ENCODE assay signal across 16 mouse cellular contexts in genomic region chr15:58731346-58731745, GRCm38 (mm10).
DNase-seq lines count a peak whose midpoint lies in the region; ATAC-seq and TF ChIP-seq lines count a peak whose summit lies in the region.
"Had no signal": no experiment of that assay in that cellular context is flagged by ENCODE, and none has a peak within 500 bp of the region (broad histone marks: within the 10 kb centered on the region; RNA-seq: fewer than 3 reads in every experiment).

No protein-coding gene starts in this region.

- no peak for TF ChIP-seq CTCF in hindbrain, postnatal 0 days (IDR thresholded peaks at IDR 0.05; ENCODE audit: low read depth)

- peak overlapping the region; percentile 49; the same call in 1 of the 2 replicates for H3K27ac ChIP-seq in hindbrain, embryonic 13.5 days
- no peak overlapping the region; the same call in 1 of the 2 replicates for H3K27ac ChIP-seq in hindbrain, postnatal 0 days
- H3K27ac ChIP-seq in midbrain, embryonic 14.5 days (replicated peaks; ENCODE audit: low read depth, low read length), result no peak overlapping the region
- no peak overlapping the region for H3K27ac ChIP-seq in midbrain, embryonic 11.5 days (ENCODE audit: low read depth, low read length)
- H3K27ac ChIP-seq in neural tube, embryonic 14.5 days (ENCODE audit: low read depth, low read length), result peak overlapping the region; percentile 44
- H3K27ac ChIP-seq: forebrain, embryonic 15.5 days had no signal

- H3K9ac ChIP-seq in hindbrain, embryonic 13.5 days, result no peak overlapping the region
- H3K9ac ChIP-seq in hindbrain, postnatal 0 days (replicated peaks; ENCODE audit: low read length), result no peak overlapping the region
- H3K9ac ChIP-seq in midbrain, embryonic 14.5 days (replicated peaks; ENCODE audit: low read length), result no peak overlapping the region
- H3K9ac ChIP-seq in midbrain, embryonic 11.5 days (ENCODE audit: low read length), result no peak overlapping the region
- no peak overlapping the region for H3K9ac ChIP-seq in neural tube, embryonic 14.5 days (replicated peaks; ENCODE audit: low read depth, low read length)
- H3K9ac ChIP-seq: embryonic facial prominence, embryonic 12.5 days; forebrain, embryonic 15.5 days had no signal

- H3K9me3 ChIP-seq in hindbrain, embryonic 13.5 days, result no peaks in the 10 kb centered on the region
- H3K9me3 ChIP-seq in hindbrain, postnatal 0 days (ENCODE audit: low read length), result no peaks in the 10 kb centered on the region
- no peaks in the 10 kb centered on the region for H3K9me3 ChIP-seq in midbrain, embryonic 14.5 days (ENCODE audit: control insufficient read depth, low read length)
- H3K9me3 ChIP-seq in midbrain, embryonic 11.5 days (ENCODE audit: control insufficient read depth, low read length), result no peaks in the 10 kb centered on the region
- no peaks in the 10 kb centered on the region for H3K9me3 ChIP-seq in neural tube, embryonic 14.5 days (ENCODE audit: control insufficient read depth, low read length)
- H3K9me3 ChIP-seq: embryonic facial prominence, embryonic 12.5 days; forebrain, embryonic 15.5 days; heart, embryonic 10.5 days had no signal

- no peaks in the 10 kb centered on the region for H3K27me3 ChIP-seq in hindbrain, embryonic 13.5 days
- H3K27me3 ChIP-seq in hindbrain, postnatal 0 days (ENCODE audit: insufficient read depth, low read length), result no peaks in the 10 kb centered on the region
- no peaks in the 10 kb centered on the region for H3K27me3 ChIP-seq in midbrain, embryonic 14.5 days (ENCODE audit: control insufficient read depth, insufficient read depth, low read length)
- H3K27me3 ChIP-seq in midbrain, embryonic 11.5 days (ENCODE audit: control insufficient read depth, insufficient read depth, low read length), result no peaks in the 10 kb centered on the region
- no peaks in the 10 kb centered on the region for H3K27me3 ChIP-seq in neural tube, embryonic 14.5 days (ENCODE audit: control insufficient read depth, insufficient read depth, low read length)
- H3K27me3 ChIP-seq: embryonic facial prominence, embryonic 12.5 days; forebrain, embryonic 15.5 days had no signal

- DNase-seq in hindbrain, postnatal 0 days (ENCODE audit: low spot score), result no peak
- DNase-seq in midbrain, embryonic 14.5 days, result no peak
- no peak for DNase-seq in midbrain, embryonic 11.5 days (ENCODE audit: low spot score, missing footprints)
- DNase-seq in induced T-regulatory cell, adult 2 months (ENCODE audit: low read depth), result peak; percentile 27
- no peak for DNase-seq in cerebellum, adult 11-12 months
- DNase-seq in layer of hippocampus, adult 8-10 months (ENCODE audit: low spot score in 2 of 2), result no peak
- DNase-seq: adrenal gland, postnatal 36 days; B cell, adult 2 months; cerebellum, postnatal 25 days; lung, postnatal 36 days; thymus, adult 18-20 months had no signal

- no peaks in the 10 kb centered on the region for H3K36me3 ChIP-seq in hindbrain, embryonic 13.5 days
- no peaks in the 10 kb centered on the region for H3K36me3 ChIP-seq in hindbrain, postnatal 0 days (ENCODE audit: insufficient read depth, low read length)
- no peaks in the 10 kb centered on the region for H3K36me3 ChIP-seq in midbrain, embryonic 14.5 days (ENCODE audit: control insufficient read depth, insufficient read depth, low read length)
- H3K36me3 ChIP-seq in midbrain, embryonic 11.5 days (ENCODE audit: control insufficient read depth, insufficient read depth, low read length), result no peaks in the 10 kb centered on the region
- H3K36me3 ChIP-seq in neural tube, embryonic 14.5 days (ENCODE audit: control insufficient read depth, insufficient read depth, low read length), result no peaks in the 10 kb centered on the region
- H3K36me3 ChIP-seq: embryonic facial prominence, embryonic 12.5 days; forebrain, embryonic 15.5 days; heart, embryonic 10.5 days had no signal

- no peak overlapping the region for H3K4me3 ChIP-seq in hindbrain, embryonic 13.5 days
- H3K4me3 ChIP-seq in hindbrain, postnatal 0 days (ENCODE audit: low read length), result no peak overlapping the region
- no peak overlapping the region for H3K4me3 ChIP-seq in midbrain, embryonic 14.5 days (replicated peaks; ENCODE audit: low read depth, low read length)
- H3K4me3 ChIP-seq in midbrain, embryonic 11.5 days (ENCODE audit: low read depth, low read length), result no peak overlapping the region
- H3K4me3 ChIP-seq in neural tube, embryonic 14.5 days (ENCODE audit: low read depth, low read length), result no peak overlapping the region
- H3K4me3 ChIP-seq: embryonic facial prominence, embryonic 12.5 days; forebrain, embryonic 15.5 days; heart, embryonic 10.5 days had no signal

- peaks cover 19% of the 10 kb centered on the region; the same call in 1 of the 2 replicates for H3K4me1 ChIP-seq in hindbrain, embryonic 13.5 days (replicated peaks)
- no peaks in the 10 kb centered on the region for H3K4me1 ChIP-seq in hindbrain, postnatal 0 days (ENCODE audit: insufficient read depth, low read length)
- no peaks in the 10 kb centered on the region for H3K4me1 ChIP-seq in midbrain, embryonic 14.5 days (ENCODE audit: control insufficient read depth, insufficient read depth, low read length)
- no peaks in the 10 kb centered on the region for H3K4me1 ChIP-seq in midbrain, embryonic 11.5 days (ENCODE audit: control insufficient read depth, insufficient read depth, low read length)
- H3K4me1 ChIP-seq in neural tube, embryonic 14.5 days (ENCODE audit: control insufficient read depth, insufficient read depth, low read length), result 0 out of 2 replicates have a peak, but pooled peaks cover 3% of the 10 kb centered on the region

- H3K4me2 ChIP-seq in hindbrain, embryonic 13.5 days, result no peak overlapping the region; the same call in 1 of the 2 replicates
- H3K4me2 ChIP-seq in hindbrain, postnatal 0 days (ENCODE audit: low read depth, low read length), result no peak overlapping the region
- H3K4me2 ChIP-seq in midbrain, embryonic 14.5 days (ENCODE audit: low read length), result 0 out of 2 replicates have a peak overlapping the region, but pooled peaks have one; percentile 3
- H3K4me2 ChIP-seq in midbrain, embryonic 11.5 days, result no peak overlapping the region
- H3K4me2 ChIP-seq in neural tube, embryonic 14.5 days (ENCODE audit: low read depth, low read length), result peak overlapping the region; percentile 19; the same call in 1 of the 2 replicates
- H3K4me2 ChIP-seq: embryonic facial prominence, embryonic 12.5 days had no signal

- 0 out of 2 replicates have a peak, but pooled peaks have one; percentile 30 for ATAC-seq in hindbrain, embryonic 13.5 days (ENCODE audit: low FRiP score)
- no peak for ATAC-seq in hindbrain, postnatal 0 days
- no peak; the same call in 1 of the 2 replicates for ATAC-seq in midbrain, embryonic 14.5 days (ENCODE audit: low FRiP score, low TSS enrichment)
- no peak for ATAC-seq in midbrain, embryonic 11.5 days (ENCODE audit: low FRiP score)
- ATAC-seq in neural tube, embryonic 14.5 days (ENCODE audit: low read depth), result peak; percentile 55; the same call in 1 of the 2 replicates

- 73% methylated on average over 7 of the region's 7 CpGs for WGBS in hindbrain, embryonic 13.5 days
- 71% methylated on average over 7 of the region's 7 CpGs for WGBS in hindbrain, postnatal 0 days
- 79% methylated on average over 7 of the region's 7 CpGs for WGBS in midbrain, embryonic 14.5 days
- 79% methylated on average over 7 of the region's 7 CpGs for WGBS in midbrain, embryonic 11.5 days
- 57% methylated on average over 7 of the region's 7 CpGs for WGBS in neural tube, embryonic 14.5 days

Comparison
In these comparisons a context has a peak if more than half of its experiments do, and no peak if none do; other contexts are left out.
1. ATAC-seq: peak in hindbrain, embryonic 13.5 days (single experiment) and neural tube, embryonic 14.5 days (single experiment); none in hindbrain, postnatal 0 days (single experiment), midbrain, embryonic 14.5 days (single experiment) and midbrain, embryonic 11.5 days (single experiment).
2. H3K27ac ChIP-seq: peak in hindbrain, embryonic 13.5 days (single experiment) and neural tube, embryonic 14.5 days (single experiment); none in hindbrain, postnatal 0 days (single experiment), midbrain, embryonic 14.5 days (single experiment) and midbrain, embryonic 11.5 days (single experiment).
3. H3K4me2 ChIP-seq: peak in midbrain, embryonic 14.5 days (single experiment) and neural tube, embryonic 14.5 days (single experiment); none in hindbrain, embryonic 13.5 days (single experiment), hindbrain, postnatal 0 days (single experiment) and midbrain, embryonic 11.5 days (single experiment).